Mouse (Mus musculus) CH12.LX (cell line): ENCODE data around the gene Spink8.

Source experiments
- CHD2 ChIP-seq: IDR thresholded peaks from 2 replicates; pipeline ENCODE4 v1.6.1; 2011; ENCODE audit warnings: low read length, improper control_type of control experiment
- CTCF ChIP-seq, 2 experiments: IDR thresholded peaks in 1 of 2; conservative IDR thresholded peaks in 1 of 2; 2 replicates each; pipeline ENCODE4 v1.5.1; 2011 to 2012; ENCODE audit warnings: low read depth in 2 of 2, low read length in 2 of 2, improper control_type of control experiment in 1 of 2, inconsistent platforms in 1 of 2, mild to moderate bottlenecking in 1 of 2, moderate library complexity in 1 of 2
- EP300 ChIP-seq: IDR thresholded peaks from 2 replicates; pipeline ENCODE4 v1.6.1; 2011; ENCODE audit warnings: low read length, improper control_type of control experiment
- NELFE ChIP-seq: IDR thresholded peaks from 2 replicates; pipeline ENCODE4 v1.6.1; 2011; ENCODE audit warnings: low read depth, low read length, improper control_type of control experiment
- TBP ChIP-seq: conservative IDR thresholded peaks from 2 replicates; pipeline ENCODE4 v1.6.1; 2011; ENCODE audit warnings: low read depth, low read length, improper control_type of control experiment
- UBTF ChIP-seq: IDR thresholded peaks from 2 replicates; pipeline ENCODE4 v1.6.1; 2012; ENCODE audit warnings: low read depth, mild to moderate bottlenecking, inconsistent platforms, low read length, improper control_type of control experiment, moderate library complexity
- ZKSCAN1 ChIP-seq: IDR thresholded peaks from 2 replicates; pipeline ENCODE4 v1.6.1; 2012; ENCODE audit warnings: low read depth, inconsistent platforms, low read length, improper control_type of control experiment, borderline replicate concordance
- ZNF384 ChIP-seq: IDR thresholded peaks from 2 replicates; pipeline ENCODE4 v1.6.1; 2012; ENCODE audit warnings: low read depth, low read length, improper control_type of control experiment, inconsistent platforms

- TF ChIP-seq EP300 (no peak), ZKSCAN1 (no peak), ZNF384 (no peak), TBP (no peak), UBTF (peak; percentile 91; the same call in 1 of the 2 replicates), CTCF (conservative IDR thresholded peaks at IDR 0.05 in 1 of 2, IDR thresholded peaks at IDR 0.05 in 1 of 2; ENCODE audit: low read depth in 2 of 2, low read length in 2 of 2) (no peak), NELFE (no peak), CHD2 (no peak)
Observed at GRCm38 (mm10) chr9:109875695-109876601, 63.9 kb downstream of the Spink8 start.
